Mouse (Mus musculus) embryonic facial prominence, embryonic 11.5 days (tissue): ENCODE measurements at regions not wholly inside any gene's neighbourhood (a gene's known extent, or its start where the extent isn't known, plus 50 kb on each side); places are given as distances from the start of the nearest gene placed in this dataset.

Experiments used
- ATAC-seq: fragments of 200-750 bp; cut with Nextera tagmentation; replicated peaks from 2 replicates; pipeline ENCODE4 v1.8.0; 2017; ENCODE audit warnings: low read depth; ENCODE audit not compliant: insufficient number of reproducible peaks, low FRiP score, low TSS enrichment
- DNase-seq: peaks from one replicate; pipeline ENCODE4 v3.0.0-alpha.2; 2015; ENCODE audit warnings: low spot score
- H3K27ac ChIP-seq: fragments of 300-500 bp; sonication (generic); replicated peaks from 2 replicates; pipeline ENCODE4 v1.5.1; 2014; ENCODE audit warnings: mild to moderate bottlenecking, low read depth, low read length, control low read depth
- H3K27me3 ChIP-seq: fragments of 300-500 bp; sonication (generic); 2 replicates; pipeline ENCODE4 v1.6.1; 2014; ENCODE audit warnings: mild to moderate bottlenecking, low read length, moderate library complexity, mixed read lengths; ENCODE audit not compliant: control insufficient read depth, insufficient read depth
- H3K36me3 ChIP-seq: fragments of 300-500 bp; sonication (generic); replicated peaks from 2 replicates; pipeline ENCODE4 v1.6.1; 2014; ENCODE audit warnings: low read depth, mild to moderate bottlenecking, low read length, moderate library complexity, mixed read lengths; ENCODE audit not compliant: control insufficient read depth, insufficient read depth
- H3K4me1 ChIP-seq: fragments of 300-500 bp; sonication (generic); 2 replicates; pipeline ENCODE4 v1.6.1; 2014; ENCODE audit warnings: low read length, mixed read lengths; ENCODE audit not compliant: control insufficient read depth, insufficient read depth
- H3K4me2 ChIP-seq: fragments of 300-500 bp; sonication (generic); 2 replicates; pipeline ENCODE4 v1.6.1; 2014; ENCODE audit warnings: low read depth, mild to moderate bottlenecking, control low read depth, low read length, moderate library complexity
- H3K4me3 ChIP-seq: fragments of 300-500 bp; sonication (generic); 2 replicates; pipeline ENCODE4 v1.5.1; 2014; ENCODE audit warnings: low read depth, low read length, control low read depth
- H3K9ac ChIP-seq: fragments of 300-500 bp; sonication (generic); replicated peaks from 2 replicates; pipeline ENCODE4 v1.6.1; 2014; ENCODE audit warnings: mild to moderate bottlenecking, control low read depth, low read length
- H3K9me3 ChIP-seq: fragments of 300-500 bp; sonication (generic); replicated peaks from 2 replicates; pipeline ENCODE4 v1.6.1; 2016; ENCODE audit warnings: mild to moderate bottlenecking, low read length, inconsistent platforms, mixed read lengths; ENCODE audit not compliant: control insufficient read depth
- WGBS: fragments of 180-500 bp; shearing (Covaris S2); extraction: QIAGEN DNeasy Blood & Tissue Kit; methylation state at CpG from one replicate; pipeline ENCODE4 v1.1.7; 2014; 5-methylcytosine and 5-hydroxymethylcytosine counted together

- H3K9me3 ChIP-seq, result no peaks in the 10 kb centered on the region
- no peak overlapping the region for H3K4me3 ChIP-seq
- DNase-seq, result no peak
- ATAC-seq, result no peak
- no peak overlapping the region for H3K9ac ChIP-seq
- no peaks in the 10 kb centered on the region for H3K36me3 ChIP-seq
- 85% methylated on average over 2 of the region's 2 CpGs for WGBS
- H3K4me1 ChIP-seq, result no peaks in the 10 kb centered on the region
- no peak overlapping the region for H3K27ac ChIP-seq
- no peaks in the 10 kb centered on the region for H3K27me3 ChIP-seq
- H3K4me2 ChIP-seq, result no peak overlapping the region
Measured at GRCm38 (mm10) chr7:77311661-77312060, 1082.0 kb downstream of the Agbl1 start.

- Histone ChIP-seq H3K9me3 (no peaks in the 10 kb centered on the region), H3K4me2 (no peak overlapping the region), H3K4me1 (no peaks in the 10 kb centered on the region), H3K36me3 (no peaks in the 10 kb centered on the region), H3K27ac (no peak overlapping the region), H3K27me3 (no peaks in the 10 kb centered on the region), H3K4me3 (no peak overlapping the region), H3K9ac (no peak overlapping the region)
- ATAC-seq (no peak), DNase-seq (no peak)
- WGBS, result 61% methylated on average over 2 of the region's 2 CpGs
Measured at GRCm38 (mm10) chr7:77325140-77325539, 1095.5 kb downstream of the Agbl1 start.

- no peak for ATAC-seq
- Histone ChIP-seq H3K9ac (no peak overlapping the region), H3K27ac (no peak overlapping the region), H3K27me3 (no peaks in the 10 kb centered on the region), H3K4me3 (no peak overlapping the region), H3K9me3 (no peaks in the 10 kb centered on the region), H3K4me1 (no peaks in the 10 kb centered on the region), H3K4me2 (no peak overlapping the region), H3K36me3 (no peaks in the 10 kb centered on the region)
- no peak for DNase-seq
- WGBS, result 86% methylated on average over 3 of the region's 3 CpGs
Measured at GRCm38 (mm10) chr7:77326836-77327235, 1097.1 kb downstream of the Agbl1 start.

GRCm38 (mm10) chr7:77327516-77327915, 1097.8 kb downstream of the Agbl1 start:
- Histone ChIP-seq H3K27ac (no peak overlapping the region), H3K4me3 (no peak overlapping the region), H3K4me2 (no peak overlapping the region), H3K27me3 (no peaks in the 10 kb centered on the region), H3K9ac (no peak overlapping the region), H3K9me3 (no peaks in the 10 kb centered on the region), H3K36me3 (no peaks in the 10 kb centered on the region), H3K4me1 (no peaks in the 10 kb centered on the region)
- DNase-seq (no peak), ATAC-seq (no peak)
- 78% methylated on average over 2 of the region's 2 CpGs for WGBS

GRCm38 (mm10) chr7:77338630-77339029, 1108.9 kb downstream of the Agbl1 start:
- ATAC-seq, result no peak
- WGBS, result 88% methylated on average over 4 of the region's 4 CpGs
- DNase-seq, result no peak

More at GRCm38 (mm10) chr7:77338630-77339029, 1108.9 kb downstream of the Agbl1 start:
- Histone ChIP-seq H3K9ac (no peak overlapping the region), H3K4me3 (no peak overlapping the region), H3K9me3 (no peaks in the 10 kb centered on the region), H3K36me3 (no peaks in the 10 kb centered on the region), H3K4me1 (no peaks in the 10 kb centered on the region), H3K27me3 (no peaks in the 10 kb centered on the region), H3K27ac (no peak overlapping the region), H3K4me2 (no peak overlapping the region)
